Mouse (Mus musculus) retina, postnatal 1 day (tissue): ENCODE results near the gene Fez1.

ENCODE experiments used
- DNase-seq: peaks from one replicate; pipeline ENCODE4 v3.0.0-alpha.2; 2012

The Fez1 gene

GRCm38 (mm10) chr9:36846346-36846745 lies 24.7 kb downstream of the Fez1 start:
- DNase-seq = peak; percentile 61

GRCm38 (mm10) chr9:36848661-36849060 lies 27.0 kb downstream of the Fez1 start:
- no peak for DNase-seq

GRCm38 (mm10) chr9:36850091-36850490 lies 28.4 kb downstream of the Fez1 start:
- peak; percentile 49 for DNase-seq

- DNase-seq = no peak
Measured at GRCm38 (mm10) chr9:36852175-36852574, 30.5 kb downstream of the Fez1 start.

- no peak for DNase-seq
Measured at GRCm38 (mm10) chr9:36856351-36856750, 34.7 kb downstream of the Fez1 start.

GRCm38 (mm10) chr9:36857476-36858117 lies 35.9 kb downstream of the Fez1 start:
- DNase-seq = peak; percentile 26

- DNase-seq = peak; percentile 61
Measured at GRCm38 (mm10) chr9:36858677-36859076, 37.0 kb downstream of the Fez1 start.

GRCm38 (mm10) chr9:36862576-36862975 lies 40.9 kb downstream of the Fez1 start:
- DNase-seq = no peak

- no peak for DNase-seq
Measured at GRCm38 (mm10) chr9:36863694-36864093, 42.0 kb downstream of the Fez1 start.

- no peak for DNase-seq
Measured at GRCm38 (mm10) chr9:36864862-36865813, 43.5 kb downstream of the Fez1 start.

GRCm38 (mm10) chr9:36868662-36869061 lies 47.0 kb downstream of the Fez1 start:
- no peak for DNase-seq

GRCm38 (mm10) chr9:36870263-36870662 lies 48.6 kb downstream of the Fez1 start:
- no peak for DNase-seq

- no peak for DNase-seq
Measured at GRCm38 (mm10) chr9:36873796-36874195, 52.1 kb downstream of the Fez1 start.

GRCm38 (mm10) chr9:36876313-36876712 lies 54.6 kb downstream of the Fez1 start:
- no peak for DNase-seq

GRCm38 (mm10) chr9:36876787-36877186 lies 55.1 kb downstream of the Fez1 start:
- DNase-seq = no peak

GRCm38 (mm10) chr9:36881615-36882014 lies 60.0 kb downstream of the Fez1 start:
- no peak for DNase-seq

- DNase-seq = peak; percentile 34
Measured at GRCm38 (mm10) chr9:36882034-36882745, 60.5 kb downstream of the Fez1 start.

GRCm38 (mm10) chr9:36883569-36883968 lies 61.9 kb downstream of the Fez1 start:
- DNase-seq = no peak

GRCm38 (mm10) chr9:36885237-36885636 lies 63.6 kb downstream of the Fez1 start:
- DNase-seq = peak; percentile 30

GRCm38 (mm10) chr9:36890552-36890951 lies 68.9 kb downstream of the Fez1 start:
- peak; percentile 74 for DNase-seq

- no peak for DNase-seq
Measured at GRCm38 (mm10) chr9:36893413-36893990, 71.8 kb downstream of the Fez1 start.

GRCm38 (mm10) chr9:36894242-36894641 lies 72.6 kb downstream of the Fez1 start:
- no peak for DNase-seq
